Mouse (Mus musculus) testis, adult 2 months (tissue): ENCODE data around the gene Arhgap4.

Experiments
- CTCF ChIP-seq: fragments of 200-500 bp; IDR thresholded peaks from 2 replicates; pipeline ENCODE4 v1.5.1; 2012; ENCODE audit warnings: low read depth, mild to moderate bottlenecking, inconsistent platforms, low read length, moderate library complexity; ENCODE audit not compliant: control insufficient read depth, insufficient read depth, insufficient replicate concordance
- POLR2A ChIP-seq: fragments of 200-500 bp; IDR thresholded peaks from 2 replicates; pipeline ENCODE4 v1.6.1; 2012; ENCODE audit warnings: low read depth, mild to moderate bottlenecking, inconsistent platforms, low read length, moderate library complexity; ENCODE audit not compliant: control insufficient read depth

DNA sequence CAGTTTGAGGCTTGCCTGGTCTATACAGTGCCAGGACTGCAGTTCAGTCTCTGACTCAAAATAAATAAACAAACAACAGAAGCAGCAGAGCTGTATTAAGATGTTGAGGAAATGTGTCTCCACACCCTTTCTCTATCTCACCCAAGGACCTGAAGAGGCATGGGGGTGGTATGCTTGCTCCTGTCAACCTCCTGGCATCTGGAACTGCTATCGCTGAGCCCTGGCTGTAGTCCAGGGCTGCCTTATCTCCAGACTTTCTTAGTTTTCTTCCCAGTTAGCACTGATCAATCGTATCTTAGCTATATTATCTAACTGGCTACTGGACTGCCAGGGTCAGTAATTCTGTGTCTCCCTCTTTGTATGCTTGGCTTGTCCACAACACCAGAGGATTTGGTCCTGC is 20.2 kb upstream of the Arhgap4 start:
- TF ChIP-seq POLR2A (no peak), CTCF (no peak)
